Mouse (Mus musculus): ENCODE results near the gene Gm9732.
"Not testable (repeated sequence)": the region's sequence is repeated elsewhere in the genome, so short reads cannot be mapped to it uniquely, and the experiment has no call there.

The Gm9732 gene

DNA sequence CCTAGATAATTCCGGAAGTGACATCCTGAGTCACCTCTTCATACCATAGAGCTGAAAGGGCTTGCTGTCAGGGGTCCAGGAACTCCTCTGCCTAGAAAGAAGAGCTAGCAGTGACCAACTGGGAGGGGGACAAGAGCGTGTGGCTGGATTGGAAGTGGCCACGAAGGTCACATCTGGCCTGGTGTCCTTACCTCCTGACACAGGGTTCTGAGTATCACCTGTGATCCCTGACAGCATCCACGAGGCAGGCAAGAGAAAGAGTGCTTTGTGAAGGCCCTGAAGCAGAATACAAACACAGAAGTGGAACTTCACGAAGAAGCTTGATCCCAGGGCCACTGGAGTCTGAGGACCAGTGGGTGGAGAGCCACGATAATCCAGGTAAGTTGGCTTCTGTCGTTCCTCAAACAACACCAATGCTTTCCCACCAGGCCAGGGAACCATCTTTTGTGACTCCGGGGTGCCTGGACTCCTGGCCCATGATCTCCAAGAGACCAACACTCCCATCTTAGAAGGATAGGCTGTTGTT is at the start of gene Gm9732:
Gm9732 (plus strand) TSS at position 51 of the 526 bp plus-strand sequence.
- not testable (repeated sequence) for DNase-seq (ENCODE audit: low read depth, low spot score)

DNA sequence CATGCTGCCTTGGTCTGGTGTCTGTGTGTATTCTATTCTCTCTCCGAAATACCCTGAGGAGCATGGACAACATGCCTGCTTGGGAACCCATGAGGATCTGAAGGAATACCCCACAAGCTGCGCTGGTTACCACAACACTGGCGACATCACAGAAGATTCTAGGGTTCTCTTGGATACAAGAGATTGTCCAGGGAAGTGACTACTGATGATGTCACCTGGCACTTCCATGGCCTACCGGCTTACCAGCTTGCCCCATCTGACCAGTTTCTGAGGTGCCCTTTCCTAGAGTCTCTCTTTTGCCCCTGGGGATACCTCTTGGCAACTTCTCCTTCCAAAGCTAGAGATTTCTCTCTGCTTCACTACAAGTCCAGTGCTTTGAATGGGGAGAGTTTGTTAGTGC is 39.6 kb upstream of the Gm9732 start, which contains the start of gene Gm8122:
Gm8122 (minus strand) TSS at position 101 of the 400 bp plus-strand sequence.
- DNase-seq (ENCODE audit: low read depth, low spot score) = not testable (repeated sequence)

DNA sequence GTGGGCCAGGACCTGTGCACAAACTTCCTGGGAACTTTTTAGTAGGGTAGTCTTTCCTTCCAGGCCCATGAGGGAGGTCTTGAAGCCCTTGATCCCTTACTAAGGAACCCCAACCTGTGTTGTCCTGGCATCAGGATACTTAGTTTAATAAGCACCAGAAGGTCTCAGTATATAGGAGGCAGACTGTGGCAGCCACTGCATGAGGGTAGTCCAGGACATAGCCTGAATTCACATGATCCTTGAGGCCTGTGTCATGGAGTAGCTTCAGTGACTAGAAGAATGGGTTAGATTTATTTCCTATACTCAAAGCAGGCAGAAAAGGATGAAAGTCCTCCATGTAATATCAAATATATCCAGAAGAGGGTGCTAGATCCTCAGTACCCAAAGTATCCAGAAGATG is 37.1 kb upstream of the Gm9732 start:
- not testable (repeated sequence) for DNase-seq (ENCODE audit: low read depth, low spot score)

- DNase-seq (ENCODE audit: low read depth, low spot score) = not testable (repeated sequence)
These were observed 25.1 kb upstream of the Gm9732 start for GRCm38 (mm10) chr14:43249611-43250170.

- DNase-seq (ENCODE audit: low read depth, low spot score) = not testable (repeated sequence)
These were observed 24.1 kb upstream of the Gm9732 start for GRCm38 (mm10) chr14:43250549-43251253.

GRCm38 (mm10) chr14:43256511-43256910 is 18.3 kb upstream of the Gm9732 start:
- DNase-seq (ENCODE audit: low read depth, low spot score) = not testable (repeated sequence)

GRCm38 (mm10) chr14:43258349-43258748 is 16.5 kb upstream of the Gm9732 start, which contains the start of gene Gm8126:
Gm8126 (plus strand) TSS chr14:43258649.
- DNase-seq (ENCODE audit: low read depth, low spot score) = not testable (repeated sequence)

DNA sequence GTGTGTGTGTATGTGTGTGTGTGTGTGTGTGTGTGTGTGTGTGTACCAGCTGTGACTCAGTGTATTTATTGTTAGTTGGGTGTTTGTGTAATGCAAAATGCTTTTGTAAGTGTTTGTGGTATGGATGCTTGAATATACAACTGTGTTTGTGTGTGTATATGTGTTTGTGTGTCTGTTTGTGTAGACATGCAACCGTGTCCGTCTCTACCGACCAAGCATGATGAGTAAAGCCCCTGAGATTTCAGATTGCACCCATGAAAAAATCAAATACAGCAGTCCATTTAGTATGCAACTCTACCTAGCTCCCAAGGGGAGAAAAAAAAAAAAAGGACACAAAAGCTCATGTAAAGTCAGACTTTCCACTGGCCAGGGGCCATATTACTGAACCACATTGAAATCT is 11.4 kb upstream of the Gm9732 start:
- DNase-seq (ENCODE audit: low read depth, low spot score) = not testable (repeated sequence)

DNA sequence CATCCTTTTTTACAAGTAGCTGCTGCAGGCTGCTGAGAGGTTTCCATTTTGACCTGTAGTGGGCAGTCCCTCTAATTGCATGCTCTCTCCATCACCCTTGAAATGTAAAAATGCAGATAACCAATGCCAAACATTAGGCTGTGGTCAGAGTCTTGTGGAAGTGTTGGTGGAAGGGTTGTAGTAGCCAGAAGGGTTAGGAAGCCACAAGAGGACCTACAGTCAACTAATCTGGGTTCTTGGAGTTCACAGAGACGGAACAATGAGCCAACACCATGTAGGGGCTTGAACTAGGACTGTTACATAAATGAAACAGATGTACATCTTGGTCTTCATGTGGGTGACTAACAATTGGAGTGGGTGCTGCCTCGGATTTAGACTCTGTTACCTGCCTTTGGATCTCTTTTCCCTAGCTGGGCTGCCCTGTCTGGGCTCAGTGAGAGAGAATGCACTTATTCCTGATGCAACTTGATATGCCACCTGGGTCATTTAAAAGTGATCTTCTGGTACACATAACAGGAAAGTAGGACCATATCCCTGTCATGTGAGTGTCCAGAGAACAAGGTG is 6.2 kb upstream of the Gm9732 start:
- not testable (repeated sequence) for DNase-seq (ENCODE audit: low read depth, low spot score)

DNA sequence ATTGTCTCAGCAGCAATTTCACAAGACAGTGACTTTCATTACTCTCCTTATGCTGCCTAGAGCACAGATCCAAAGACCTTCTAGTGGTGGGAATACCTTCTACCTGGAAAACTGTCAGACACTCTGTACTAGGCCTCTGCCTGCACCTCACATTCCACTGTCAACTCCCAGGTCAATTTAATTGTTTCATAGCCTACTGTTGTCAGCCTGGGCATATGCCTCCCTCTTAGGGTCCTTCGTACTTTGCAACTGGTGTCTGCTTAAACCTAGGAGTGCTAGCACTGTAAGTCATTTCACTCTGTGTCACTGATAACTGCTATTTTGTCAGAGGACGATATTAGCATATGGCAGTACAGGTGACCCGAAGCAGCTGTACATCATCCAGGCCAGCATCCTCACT is 5.6 kb upstream of the Gm9732 start:
- DNase-seq (ENCODE audit: low read depth, low spot score) = not testable (repeated sequence)

DNA sequence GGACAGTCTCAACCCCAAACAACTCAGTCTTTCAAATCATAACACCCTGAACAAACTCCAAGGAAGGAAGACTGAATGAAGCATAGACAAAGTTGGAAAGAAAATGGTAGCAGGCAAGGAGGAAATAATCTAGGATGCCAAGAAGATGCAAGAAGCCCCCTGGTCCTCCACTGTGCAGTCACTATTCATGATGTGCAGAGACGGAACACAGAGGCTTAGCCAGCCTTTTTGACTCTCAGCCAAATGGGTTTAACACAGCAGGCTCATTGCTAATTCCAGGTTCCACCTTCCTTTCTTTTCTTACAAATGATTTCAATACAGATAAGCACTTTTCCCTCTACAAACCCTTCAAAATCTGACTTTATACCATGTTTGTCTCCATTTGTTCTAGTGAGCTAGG is 1.7 kb upstream of the Gm9732 start:
- not testable (repeated sequence) for DNase-seq (ENCODE audit: low read depth, low spot score)

DNA sequence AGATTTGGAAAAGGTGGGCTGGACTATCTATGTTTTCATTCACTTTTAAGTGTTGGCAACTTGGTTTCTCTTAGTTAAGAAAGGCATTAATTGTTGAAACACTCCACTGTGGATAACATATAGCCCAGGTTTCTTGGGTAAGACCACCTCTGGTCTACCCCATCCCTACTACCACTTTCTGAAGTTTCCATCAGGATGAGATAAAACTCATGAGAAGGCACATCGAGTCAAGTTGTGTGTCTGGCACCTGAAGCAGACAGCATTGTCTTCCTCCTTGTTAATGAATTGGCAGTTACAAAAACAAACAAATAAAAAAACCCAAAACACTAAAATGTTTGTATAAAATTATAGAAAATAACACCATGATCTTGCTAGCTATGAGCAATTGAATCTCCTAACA is 916 bp downstream of the Gm9732 start:
- not testable (repeated sequence) for DNase-seq (ENCODE audit: low read depth, low spot score)

DNA sequence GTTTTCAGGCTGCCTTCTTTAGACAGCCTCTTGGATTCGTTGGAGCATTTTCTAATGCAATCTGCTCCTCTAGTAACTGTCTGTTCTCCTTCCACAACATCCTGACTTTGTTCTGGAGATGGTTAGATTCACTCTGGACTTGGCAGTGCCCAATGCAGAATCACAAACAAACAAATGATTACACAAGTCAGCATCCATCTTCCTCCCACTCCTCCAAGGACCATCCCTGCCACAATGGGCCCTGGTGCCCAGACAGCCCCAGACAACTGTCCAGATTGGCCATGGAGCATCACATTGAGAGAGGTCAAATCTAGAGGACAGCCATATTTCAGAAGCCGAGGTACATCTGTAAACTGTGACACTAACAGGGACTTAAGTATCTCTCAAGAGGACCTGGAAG is 2.6 kb downstream of the Gm9732 start:
- not testable (repeated sequence) for DNase-seq (ENCODE audit: low read depth, low spot score)

DNA sequence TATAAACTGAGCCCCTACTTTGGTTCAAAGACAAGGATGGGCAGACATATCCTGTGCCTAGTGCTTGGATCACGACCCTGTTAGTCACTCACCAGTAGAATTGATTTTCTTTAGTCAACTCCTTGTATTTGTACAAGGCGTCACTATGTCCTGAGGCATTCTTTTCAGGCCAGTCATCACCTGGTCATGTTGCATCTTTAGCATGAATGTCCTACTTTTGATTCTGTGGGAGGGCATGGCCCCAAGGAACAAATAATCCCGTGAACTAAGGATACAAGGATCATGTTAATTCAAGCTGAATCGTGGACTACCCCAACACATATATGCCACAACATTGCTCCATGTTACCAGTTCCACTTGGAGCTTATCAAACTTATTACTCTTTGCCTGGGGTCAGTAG is 3.3 kb downstream of the Gm9732 start:
- not testable (repeated sequence) for DNase-seq (ENCODE audit: low read depth, low spot score)

GRCm38 (mm10) chr14:43278681-43279080 is 3.8 kb downstream of the Gm9732 start:
- not testable (repeated sequence) for DNase-seq (ENCODE audit: low read depth, low spot score)

DNA sequence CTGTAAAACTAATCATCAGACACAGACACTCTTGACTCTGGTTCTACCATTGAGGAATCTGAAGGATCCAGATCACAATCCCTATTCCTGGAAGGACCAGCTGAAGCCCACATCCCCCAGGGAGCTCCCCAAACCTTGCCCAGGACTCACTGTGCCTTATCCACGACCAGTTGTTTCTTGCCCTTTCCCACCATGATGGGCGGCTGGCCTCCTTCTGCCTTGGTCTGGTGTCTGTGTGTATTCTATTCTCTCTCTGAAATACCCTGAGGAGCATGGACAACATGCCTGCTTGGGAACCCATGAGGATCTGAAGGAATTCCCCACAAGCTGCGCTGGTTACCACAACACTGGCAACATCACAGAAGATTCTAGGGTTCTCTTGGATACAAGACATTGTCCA is 18.7 kb downstream of the Gm9732 start, which contains the start of gene Gm8127:
Gm8127 (minus strand) TSS at position 330 of the 400 bp plus-strand sequence.
- DNase-seq (ENCODE audit: low read depth, low spot score) = not testable (repeated sequence)

GRCm38 (mm10) chr14:43319516-43319915 is 44.7 kb downstream of the Gm9732 start:
- not testable (repeated sequence) for DNase-seq (ENCODE audit: low read depth, low spot score)

- DNase-seq (ENCODE audit: low read depth, low spot score) = not testable (repeated sequence)
These were observed 53.8 kb downstream of the Gm9732 start for GRCm38 (mm10) chr14:43328603-43329002.

DNA sequence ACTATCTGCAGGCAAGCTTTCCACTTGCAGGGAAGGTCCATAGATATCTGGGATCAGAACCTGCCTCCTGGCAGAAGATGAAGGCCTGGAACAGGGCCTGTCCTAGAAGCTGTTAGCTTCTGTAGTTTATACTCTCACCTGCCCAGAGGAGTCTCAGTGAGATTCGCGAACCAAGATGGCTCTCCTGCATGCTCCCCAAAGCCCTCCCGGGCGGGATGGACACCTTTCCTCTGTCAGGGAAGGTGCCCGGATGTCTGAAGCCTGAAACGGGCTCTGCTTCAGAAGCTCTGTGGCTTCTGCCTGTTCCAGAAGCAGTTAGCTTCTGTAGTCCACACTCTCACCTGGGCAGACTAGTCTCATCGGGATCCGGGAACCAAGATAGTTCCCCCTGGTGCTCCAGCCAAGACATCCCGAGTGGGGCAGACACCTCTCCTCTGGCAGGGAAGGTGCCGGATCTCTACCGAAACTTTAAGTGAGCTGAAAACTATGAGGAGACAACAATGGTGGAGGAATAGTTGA is 56.6 kb downstream of the Gm9732 start:
- DNase-seq (ENCODE audit: low read depth, low spot score) = not testable (repeated sequence)

GRCm38 (mm10) chr14:43337646-43338045 is 62.8 kb downstream of the Gm9732 start:
- not testable (repeated sequence) for DNase-seq (ENCODE audit: low read depth, low spot score)

DNA sequence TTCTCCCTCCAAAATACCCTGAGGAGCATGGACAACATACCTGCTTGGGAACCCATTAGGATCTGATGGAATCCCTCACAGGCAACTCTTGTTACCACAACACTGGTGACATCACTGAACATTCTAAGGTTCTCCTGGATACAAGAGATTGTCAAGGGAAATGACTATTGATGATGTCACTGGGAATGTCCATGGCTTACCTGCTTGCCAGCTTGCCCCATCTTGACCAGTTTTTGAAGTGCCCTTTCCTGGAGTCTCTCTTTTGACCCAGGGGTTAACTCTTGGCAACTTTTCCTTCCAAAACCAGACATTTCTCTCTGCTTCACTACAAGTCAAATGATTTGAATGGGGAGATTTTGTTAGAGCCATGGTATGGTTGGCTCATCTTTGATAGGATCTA is 72.9 kb downstream of the Gm9732 start, which contains the start of gene 1700001F09Rik:
1700001F09Rik (minus strand) TSS at position 101 of the 400 bp plus-strand sequence.
- DNase-seq (ENCODE audit: low read depth, low spot score) = not testable (repeated sequence)

DNA sequence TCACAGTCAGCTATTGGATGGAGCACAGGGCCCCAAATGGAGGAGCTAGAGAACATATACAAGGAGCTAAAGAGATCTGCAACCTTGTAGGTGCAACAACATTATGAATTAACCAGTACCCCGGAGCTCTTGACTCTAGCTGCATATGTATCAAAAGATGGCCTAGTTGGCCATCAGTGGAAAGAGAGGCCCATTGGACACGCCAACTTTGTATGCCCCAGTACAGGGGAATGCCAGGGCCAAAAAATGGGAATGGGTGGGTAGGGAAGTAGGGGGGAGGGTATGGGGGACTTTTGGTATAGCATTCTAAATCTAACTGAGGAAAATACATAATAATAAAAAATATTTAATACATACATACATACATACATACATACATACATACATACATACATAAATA is 78.1 kb downstream of the Gm9732 start:
- DNase-seq (ENCODE audit: low read depth, low spot score) = not testable (repeated sequence)
